Mouse (Mus musculus): ENCODE data around the gene Hist2h2be. TPM values are rescaled to one million over a fixed set of nuclear protein-coding genes. Genes with fewer than 3 reads are reported as not detected.
"Not testable (repeated sequence)": the region's sequence is repeated elsewhere in the genome, so short reads cannot be mapped to it uniquely, and the experiment has no call there.

Hist2h2be gene
- 12.3 and 19.6 TPM in 2 replicates for polyA plus RNA-seq (2012; rRNA removed)

DNA sequence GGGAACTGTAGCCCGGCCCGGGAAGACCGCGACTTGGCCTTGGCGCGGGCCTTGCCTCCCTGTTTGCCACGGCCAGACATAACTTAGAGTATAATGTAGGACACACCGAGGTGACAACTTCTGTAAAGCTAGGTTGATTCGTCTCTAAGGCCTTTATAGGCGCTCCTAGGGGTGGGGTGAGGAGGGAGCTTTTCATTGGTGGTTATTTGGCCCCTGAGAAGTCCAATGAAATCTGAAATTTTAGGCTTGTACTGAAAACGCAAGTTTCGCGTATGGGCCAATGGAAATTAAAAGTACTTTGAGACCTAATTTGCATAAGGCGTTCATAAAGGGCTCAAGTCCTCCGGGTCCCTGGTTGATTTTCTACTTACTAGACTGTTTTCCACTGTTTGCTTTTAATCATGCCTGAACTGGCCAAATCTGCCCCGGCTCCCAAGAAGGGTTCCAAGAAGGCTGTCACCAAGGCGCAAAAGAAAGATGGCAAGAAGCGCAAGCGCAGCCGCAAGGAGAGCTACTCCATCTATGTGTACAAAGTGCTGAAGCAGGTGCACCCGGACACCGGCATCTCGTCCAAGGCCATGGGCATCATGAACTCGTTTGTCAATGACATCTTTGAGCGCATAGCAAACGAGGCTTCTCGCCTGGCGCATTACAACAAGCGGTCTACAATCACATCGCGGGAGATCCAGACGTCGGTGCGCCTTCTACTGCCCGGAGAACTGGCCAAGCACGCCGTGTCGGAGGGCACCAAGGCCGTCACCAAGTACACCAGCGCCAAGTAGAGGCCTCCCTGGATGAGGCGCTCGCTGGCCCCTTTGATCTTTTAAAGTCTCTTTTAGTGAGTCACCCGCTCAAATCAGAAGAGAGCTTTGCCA, at the start of gene Hist2h2be, which contains the start of gene Hist2h2ac:
Gene Hist2h2be (plus strand): TSS at position 355 of the 875 bp plus-strand sequence.
Gene Hist2h2ac (minus strand): TSS at position 116 of the 875 bp plus-strand sequence.
- peak; percentile 97 for DNase-seq (ENCODE audit: low read depth)
- TF ChIP-seq POLR2A (IDR thresholded peaks at IDR 0.05; ENCODE audit: borderline replicate concordance, extremely low read depth, insufficient read depth, insufficient read length, poor library complexity, severe bottlenecking) (peak; percentile 57; the same call in 1 of the 2 replicates), CTCF (IDR thresholded peaks at IDR 0.05; ENCODE audit: borderline replicate concordance, extremely low read depth, insufficient read depth, insufficient read length) (no peak)

DNA sequence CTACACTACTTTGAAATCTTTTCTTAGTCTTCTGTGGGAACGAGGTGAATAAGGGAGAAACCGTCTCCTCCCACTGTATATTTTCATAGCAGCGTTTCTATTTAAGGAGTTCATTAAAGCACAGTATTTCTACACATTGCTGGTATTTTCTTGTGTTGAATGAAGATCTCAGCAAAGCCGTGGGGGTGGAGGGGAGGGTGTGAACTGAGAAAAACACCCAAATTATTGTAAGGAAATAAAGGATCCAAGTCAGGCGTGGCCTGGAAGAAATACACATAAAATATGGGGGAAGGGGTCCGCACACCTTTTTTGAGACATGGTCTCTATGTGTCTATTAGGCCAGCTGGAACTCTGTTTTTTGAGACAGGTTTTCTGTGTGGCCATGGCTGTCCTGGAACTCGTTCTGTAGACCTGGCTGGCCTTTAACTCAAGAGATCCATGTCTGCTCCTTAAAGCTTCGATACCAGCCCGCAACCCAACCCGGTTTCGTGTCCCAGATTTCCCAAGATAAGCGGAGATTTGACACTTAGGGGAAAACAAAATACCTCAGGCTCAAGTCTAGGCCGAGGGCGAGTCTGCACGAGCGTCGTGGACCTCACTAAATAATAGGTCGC, 49.2 kb upstream of the Hist2h2be start:
- DNase-seq (ENCODE audit: low read depth) = no peak
- TF ChIP-seq CTCF (IDR thresholded peaks at IDR 0.05; ENCODE audit: borderline replicate concordance, extremely low read depth, insufficient read depth, insufficient read length) (no peak), POLR2A (IDR thresholded peaks at IDR 0.05; ENCODE audit: borderline replicate concordance, extremely low read depth, insufficient read depth, insufficient read length, poor library complexity, severe bottlenecking) (no peak)

DNA sequence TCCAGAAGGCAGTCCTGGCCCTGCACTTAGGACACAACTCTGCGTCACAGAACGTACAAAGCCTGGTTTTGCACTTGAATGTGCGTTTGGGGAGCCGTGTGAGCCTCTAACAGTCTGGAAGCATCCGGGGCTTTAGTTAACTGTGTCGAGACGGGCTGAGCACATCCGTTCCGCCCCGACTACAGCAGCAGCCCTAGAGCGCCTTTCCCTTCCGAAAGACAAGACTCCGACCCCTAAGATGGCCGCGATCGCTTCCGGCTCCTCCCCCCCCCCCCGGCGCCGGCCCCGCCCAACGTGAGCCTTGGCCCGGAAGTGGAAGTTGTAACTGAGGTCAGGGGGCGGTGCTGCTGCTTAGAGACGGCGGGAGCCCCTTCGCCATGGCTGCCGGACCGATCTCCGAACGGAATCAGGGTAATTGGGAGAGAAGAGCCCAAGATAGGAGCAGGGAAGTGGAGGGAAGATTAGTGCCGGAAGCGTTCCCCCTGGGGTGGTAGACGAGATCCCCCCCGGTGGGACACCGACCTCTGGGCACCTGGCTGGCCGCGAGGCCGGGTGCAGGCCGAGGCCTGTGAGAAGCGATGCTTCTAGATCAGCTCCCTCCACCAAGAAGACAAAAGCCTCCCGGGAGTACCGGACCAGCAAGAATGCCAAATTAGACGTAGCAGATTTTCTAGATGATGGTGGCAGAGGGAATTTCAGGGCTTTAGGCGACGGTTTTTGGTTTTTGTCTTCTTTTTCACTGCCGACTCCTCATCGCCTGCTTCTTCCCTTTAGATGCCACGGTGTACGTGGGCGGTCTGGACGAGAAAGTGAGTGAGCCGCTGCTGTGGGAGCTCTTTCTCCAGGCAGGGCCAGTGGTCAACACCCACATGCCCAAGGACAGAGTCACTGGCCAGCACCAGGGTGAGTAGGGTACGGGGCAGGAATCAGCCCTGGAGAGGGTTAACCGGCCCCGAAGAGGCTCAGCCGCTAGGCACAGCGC, 48.4 kb upstream of the Hist2h2be start, which contains the start of gene Sf3b4:
Gene Sf3b4 (plus strand): TSS at position 136 of the 982 bp plus-strand sequence.
- TF ChIP-seq CTCF (IDR thresholded peaks at IDR 0.05; ENCODE audit: borderline replicate concordance, extremely low read depth, insufficient read depth, insufficient read length) (no peak), POLR2A (IDR thresholded peaks at IDR 0.05; ENCODE audit: borderline replicate concordance, extremely low read depth, insufficient read depth, insufficient read length, poor library complexity, severe bottlenecking) (peak; percentile 78; the same call in 1 of the 2 replicates)
- peak; percentile 98 for DNase-seq (ENCODE audit: low read depth)

DNA sequence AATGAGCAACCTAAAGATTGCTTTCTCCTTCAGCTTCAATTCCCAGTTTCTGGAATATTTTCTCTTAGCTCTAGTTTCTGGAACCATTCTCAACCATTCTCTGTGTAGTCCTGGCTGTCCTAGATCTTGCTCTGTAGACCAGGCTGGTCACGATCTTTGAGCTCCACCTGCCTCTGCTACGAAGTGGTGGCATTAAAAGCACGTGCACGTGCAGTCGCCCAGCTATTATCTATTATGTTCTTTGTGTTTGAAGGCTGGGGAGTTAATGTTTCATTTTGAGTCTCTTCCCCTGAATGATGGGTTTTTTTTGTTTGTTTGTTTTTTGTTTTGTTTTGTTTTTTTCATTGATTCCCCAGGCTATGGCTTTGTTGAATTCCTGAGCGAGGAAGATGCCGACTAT, 47.7 kb upstream of the Hist2h2be start:
- TF ChIP-seq POLR2A (IDR thresholded peaks at IDR 0.05; ENCODE audit: borderline replicate concordance, extremely low read depth, insufficient read depth, insufficient read length, poor library complexity, severe bottlenecking) (no peak), CTCF (IDR thresholded peaks at IDR 0.05; ENCODE audit: borderline replicate concordance, extremely low read depth, insufficient read depth, insufficient read length) (no peak)
- DNase-seq (ENCODE audit: low read depth) = no peak

DNA sequence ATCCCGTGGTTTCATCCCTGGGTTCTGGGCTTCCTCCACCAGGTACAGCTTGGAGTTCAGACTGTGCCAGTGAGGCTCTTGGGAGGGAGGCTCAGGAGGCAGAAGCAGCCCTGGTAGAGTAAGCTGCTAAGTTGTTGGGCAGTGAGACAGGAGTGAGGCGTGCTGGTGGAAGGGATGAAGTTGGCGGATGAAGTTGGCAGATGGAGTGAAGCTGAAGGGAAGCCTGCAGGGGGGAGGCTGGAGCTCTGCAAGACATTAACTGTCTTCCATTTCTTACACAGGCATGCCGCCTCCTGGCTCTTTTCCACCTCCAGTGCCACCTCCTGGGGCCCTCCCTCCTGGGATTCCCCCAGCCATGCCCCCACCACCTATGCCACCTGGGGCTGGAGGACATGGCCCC, 46.9 kb upstream of the Hist2h2be start:
- DNase-seq (ENCODE audit: low read depth) = not testable (repeated sequence)

DNA sequence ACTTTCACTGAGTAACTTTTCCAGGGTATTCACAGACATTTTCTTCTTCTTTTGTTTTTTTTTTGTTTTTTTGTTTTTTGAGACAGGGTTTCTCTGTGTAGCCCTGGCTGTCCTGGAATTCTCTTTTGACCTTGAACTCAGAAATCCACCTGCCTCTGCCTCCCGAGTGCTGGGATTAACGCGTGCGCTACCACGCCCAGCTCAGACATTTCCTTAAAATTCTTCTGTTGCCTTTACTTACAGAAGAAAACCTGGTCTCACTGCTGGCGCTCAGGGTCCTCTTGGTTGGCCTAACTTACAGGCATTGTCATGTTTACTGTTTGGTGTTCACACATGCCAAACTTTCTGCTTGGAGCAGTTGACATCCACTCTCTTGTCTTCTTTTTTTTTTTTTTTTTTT, 45.7 kb upstream of the Hist2h2be start:
- DNase-seq (ENCODE audit: low read depth) = no peak
- TF ChIP-seq POLR2A (IDR thresholded peaks at IDR 0.05; ENCODE audit: borderline replicate concordance, extremely low read depth, insufficient read depth, insufficient read length, poor library complexity, severe bottlenecking) (no peak), CTCF (IDR thresholded peaks at IDR 0.05; ENCODE audit: borderline replicate concordance, extremely low read depth, insufficient read depth, insufficient read length) (no peak)

DNA sequence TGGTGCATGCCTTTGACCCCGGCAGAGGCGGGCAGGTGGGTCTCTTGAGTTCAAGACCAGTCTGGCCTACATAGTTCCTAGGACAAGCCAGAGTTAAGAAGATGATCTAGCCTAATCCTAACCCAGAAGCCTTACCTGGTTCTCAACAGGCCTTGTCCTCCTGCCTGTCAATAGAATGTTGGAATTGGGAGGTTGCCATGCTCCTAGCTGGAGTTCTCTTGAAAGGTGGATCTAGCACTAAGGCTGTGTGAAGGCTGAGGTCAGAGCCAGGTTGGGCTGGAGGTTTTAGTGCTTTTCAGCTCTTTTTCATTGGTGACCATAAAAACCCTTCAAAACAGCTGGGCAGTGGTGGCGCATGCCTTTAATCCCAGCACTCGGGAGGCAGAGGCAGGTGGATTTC, 42.5 kb upstream of the Hist2h2be start:
- TF ChIP-seq CTCF (IDR thresholded peaks at IDR 0.05; ENCODE audit: borderline replicate concordance, extremely low read depth, insufficient read depth, insufficient read length) = no peak
- TF ChIP-seq POLR2A (IDR thresholded peaks at IDR 0.05; ENCODE audit: borderline replicate concordance, extremely low read depth, insufficient read depth, insufficient read length, poor library complexity, severe bottlenecking) = no peak
- DNase-seq (ENCODE audit: low read depth) = no peak

DNA sequence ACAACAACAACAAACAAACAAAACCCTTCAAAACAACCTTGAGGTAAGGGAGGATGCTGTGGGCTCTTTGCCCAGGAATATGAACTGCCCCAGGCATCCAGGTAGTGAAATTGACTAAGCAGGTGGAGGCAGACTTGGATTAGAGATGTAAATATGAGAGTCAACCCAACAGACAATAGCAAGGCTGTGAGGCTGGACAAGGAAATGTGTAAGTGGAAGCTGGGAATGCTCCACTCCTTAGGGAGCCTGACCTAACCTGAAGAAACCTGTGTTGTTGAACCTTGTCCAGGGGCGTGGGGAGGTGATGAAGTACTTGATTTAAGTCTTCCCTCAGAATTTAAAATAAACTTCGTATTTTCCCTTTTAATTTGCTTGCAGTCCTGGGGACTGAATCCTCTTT, 42.0 kb upstream of the Hist2h2be start:
- DNase-seq (ENCODE audit: low read depth) = no peak
- TF ChIP-seq CTCF (IDR thresholded peaks at IDR 0.05; ENCODE audit: borderline replicate concordance, extremely low read depth, insufficient read depth, insufficient read length) (no peak), POLR2A (IDR thresholded peaks at IDR 0.05; ENCODE audit: borderline replicate concordance, extremely low read depth, insufficient read depth, insufficient read length, poor library complexity, severe bottlenecking) (no peak)

DNA sequence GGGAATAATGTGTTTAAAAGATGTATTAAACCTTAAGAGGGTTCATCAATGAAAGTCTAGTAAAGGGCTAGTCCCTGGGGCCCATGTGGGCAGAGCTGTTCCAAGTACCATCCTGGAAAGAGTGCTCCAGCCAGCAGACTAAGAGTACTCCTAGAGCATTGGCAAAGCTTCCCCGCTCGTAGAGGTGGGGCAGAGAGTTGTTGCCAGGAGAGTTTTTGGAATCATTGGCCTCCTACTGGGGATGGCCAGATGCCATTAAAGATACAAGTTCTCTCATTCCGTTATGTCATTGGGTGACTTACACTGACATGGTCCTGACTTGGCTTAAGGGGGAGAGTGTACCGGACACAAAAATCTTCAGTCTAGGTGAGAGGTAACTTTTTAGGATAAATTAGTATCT, 41.4 kb upstream of the Hist2h2be start:
- DNase-seq (ENCODE audit: low read depth) = no peak
- no peak for TF ChIP-seq CTCF (IDR thresholded peaks at IDR 0.05; ENCODE audit: borderline replicate concordance, extremely low read depth, insufficient read depth, insufficient read length)
- no peak for TF ChIP-seq POLR2A (IDR thresholded peaks at IDR 0.05; ENCODE audit: borderline replicate concordance, extremely low read depth, insufficient read depth, insufficient read length, poor library complexity, severe bottlenecking)

DNA sequence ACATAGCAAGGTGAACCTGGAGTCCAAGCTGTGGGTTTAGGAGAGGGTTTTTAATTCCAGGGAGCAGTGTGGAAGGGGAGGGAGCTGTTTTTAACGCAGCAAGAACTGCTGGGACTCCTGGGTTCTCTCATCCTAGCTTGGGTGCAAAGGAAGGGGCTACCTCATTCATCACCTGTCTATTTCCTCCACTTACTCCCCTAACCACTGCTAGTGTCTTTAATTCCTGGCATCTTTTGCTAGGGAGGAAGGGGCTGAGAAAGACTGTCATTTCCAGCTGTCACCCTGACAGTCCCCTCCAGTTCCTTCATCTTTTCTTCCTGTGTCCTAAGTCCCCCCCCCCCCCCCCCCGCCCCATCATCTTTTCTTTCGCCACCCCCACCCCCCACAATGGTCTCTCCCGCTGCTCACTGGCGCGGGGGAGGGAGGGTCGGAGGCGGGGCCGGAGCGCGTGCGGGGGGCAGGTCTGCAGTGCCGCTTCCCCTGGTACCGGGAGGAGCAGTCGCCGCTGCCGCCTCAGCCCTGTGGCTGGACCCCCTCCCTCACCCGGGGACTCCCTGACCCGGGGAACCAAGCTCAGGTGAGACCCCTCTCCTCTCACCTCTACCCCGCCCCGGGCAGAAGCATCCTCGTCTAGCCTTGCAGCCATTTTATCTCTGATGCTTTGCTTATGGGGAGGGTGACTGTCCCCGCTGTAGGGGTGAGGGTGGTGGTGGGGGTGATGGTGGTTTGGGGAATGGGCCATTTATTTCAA, 40.0 kb upstream of the Hist2h2be start, which contains the start of gene Sv2a:
Gene Sv2a (plus strand): TSS at position 425 of the 751 bp plus-strand sequence.
- peak; percentile 83 for DNase-seq (ENCODE audit: low read depth)
- TF ChIP-seq POLR2A (IDR thresholded peaks at IDR 0.05; ENCODE audit: borderline replicate concordance, extremely low read depth, insufficient read depth, insufficient read length, poor library complexity, severe bottlenecking) (peak; percentile 29; the same call in 1 of the 2 replicates), CTCF (IDR thresholded peaks at IDR 0.05; ENCODE audit: borderline replicate concordance, extremely low read depth, insufficient read depth, insufficient read length) (no peak)
